Mouse (Mus musculus): ENCODE data around the gene Wdr45.

Gene Wdr45

GRCm38 (mm10) chrX:7721514-7722281 is 7.6 kb downstream of the Wdr45 start, which contains the start of gene Gm45208:
Gene Gm45208 (plus strand): TSS chrX:7722245.
- peak; percentile 73 to 81 for DNase-seq (ENCODE audit: low spot score in 2 of 2)

GRCm38 (mm10) chrX:7722282-7722611 is 8.1 kb downstream of the Wdr45 start:
- no peak for DNase-seq (ENCODE audit: low spot score in 2 of 2)

GRCm38 (mm10) chrX:7722691-7723090 is 8.6 kb downstream of the Wdr45 start:
- no peak for DNase-seq (ENCODE audit: low spot score in 2 of 2)

- DNase-seq (ENCODE audit: low spot score in 2 of 2) = no peak
These were observed 10.0 kb downstream of the Wdr45 start for GRCm38 (mm10) chrX:7724135-7724534.

- no peak for DNase-seq (ENCODE audit: low spot score in 2 of 2)
These were observed 11.7 kb downstream of the Wdr45 start for GRCm38 (mm10) chrX:7725841-7726240.

GRCm38 (mm10) chrX:7727176-7727575 is 13.0 kb downstream of the Wdr45 start:
- no peak for DNase-seq (ENCODE audit: low spot score in 2 of 2)

GRCm38 (mm10) chrX:7728215-7728921 is 14.2 kb downstream of the Wdr45 start, which contains the start of gene Praf2:
Gene Praf2 (plus strand): TSS chrX:7728439.
- peak; percentile 73 to 78 for DNase-seq (ENCODE audit: low spot score in 2 of 2)

GRCm38 (mm10) chrX:7728922-7729265 is 14.8 kb downstream of the Wdr45 start:
- DNase-seq (ENCODE audit: low spot score in 2 of 2) = no peak

GRCm38 (mm10) chrX:7733571-7734156 is 19.5 kb downstream of the Wdr45 start:
- DNase-seq (ENCODE audit: low spot score in 2 of 2) = peak; percentile 59 to 79

GRCm38 (mm10) chrX:7739336-7740081 is 25.4 kb downstream of the Wdr45 start:
- no peak for DNase-seq (ENCODE audit: low spot score in 2 of 2)

GRCm38 (mm10) chrX:7740082-7740819 is 26.1 kb downstream of the Wdr45 start:
- no peak for DNase-seq (ENCODE audit: low spot score in 2 of 2)

- DNase-seq (ENCODE audit: low spot score in 2 of 2) = no peak
These were observed 27.0 kb downstream of the Wdr45 start for GRCm38 (mm10) chrX:7741103-7741502.

- DNase-seq (ENCODE audit: low spot score in 2 of 2) = no peak
These were observed 29.3 kb downstream of the Wdr45 start for GRCm38 (mm10) chrX:7743470-7743869.

- DNase-seq (ENCODE audit: low spot score in 2 of 2) = no peak
These were observed 30.8 kb downstream of the Wdr45 start for GRCm38 (mm10) chrX:7744940-7745339.

- DNase-seq (ENCODE audit: low spot score in 2 of 2) = no peak
These were observed 31.3 kb downstream of the Wdr45 start for GRCm38 (mm10) chrX:7745429-7745828.

GRCm38 (mm10) chrX:7750432-7751116 is 36.4 kb downstream of the Wdr45 start, which contains the start of gene Ccdc120:
Gene Ccdc120 (minus strand): TSS chrX:7750905.
- no peak for DNase-seq (ENCODE audit: low spot score in 2 of 2)

- DNase-seq (ENCODE audit: low spot score in 2 of 2) = peak in 1 of 2 experiments; percentile 30
These were observed 39.5 kb downstream of the Wdr45 start for GRCm38 (mm10) chrX:7753627-7754026.

GRCm38 (mm10) chrX:7762137-7762920 is 48.2 kb downstream of the Wdr45 start, which contains the start of gene Tfe3:
Gene Tfe3 (plus strand): TSS chrX:7762560.
- DNase-seq (ENCODE audit: low spot score in 2 of 2) = peak; percentile 89

GRCm38 (mm10) chrX:7762921-7763197 is 48.7 kb downstream of the Wdr45 start:
- no peak for DNase-seq (ENCODE audit: low spot score in 2 of 2)

Data from natural killer cell, adult 2 months (primary cell).